Mouse (Mus musculus) CD4-positive, CD25-positive, alpha-beta regulatory T cell, adult 4 months (primary cell): ENCODE measurements around the gene Pdlim1. TPM values are rescaled to one million over a fixed set of nuclear protein-coding genes. Genes with fewer than 3 reads are reported as not detected.
"Not testable (repeated sequence)": the region's sequence is repeated elsewhere in the genome, so short reads cannot be mapped to it uniquely, and the experiment has no call there.

Experiments used
- ATAC-seq: one replicate; pipeline ENCODE4 v1.8.0; 2017
- polyA plus RNA-seq, 2 experiments: library from polyadenylated mRNA; unstranded; fragments of 100-300 nt; shearing (Covaris generic); gene quantifications; one replicate each; pipeline ENCODE4 v1.2.1; 2017

Gene Pdlim1
- polyA plus RNA-seq, 2 experiments from 2014 or later, result 133 to 159 TPM

GRCm38 (mm10) chr19:40240360-40240759 lies 31.3 kb downstream of the Pdlim1 start:
- no peak for ATAC-seq

GRCm38 (mm10) chr19:40238175-40238850 lies 33.3 kb downstream of the Pdlim1 start:
- no peak for ATAC-seq

GRCm38 (mm10) chr19:40232560-40232959 lies 39.1 kb downstream of the Pdlim1 start:
- ATAC-seq, result no peak

GRCm38 (mm10) chr19:40231825-40232541 lies 39.7 kb downstream of the Pdlim1 start:
- peak; percentile 49 for ATAC-seq

GRCm38 (mm10) chr19:40231074-40231738 lies 40.4 kb downstream of the Pdlim1 start:
- ATAC-seq, result no peak

- no peak for ATAC-seq
These were observed 45.0 kb downstream of the Pdlim1 start for GRCm38 (mm10) chr19:40226516-40227151.

- ATAC-seq, result no peak
These were observed 45.9 kb downstream of the Pdlim1 start for GRCm38 (mm10) chr19:40225761-40226110.

- peak; percentile 41 for ATAC-seq
These were observed 46.4 kb downstream of the Pdlim1 start for GRCm38 (mm10) chr19:40225102-40225760.

- not testable (repeated sequence) for ATAC-seq
These were observed 49.3 kb downstream of the Pdlim1 start for GRCm38 (mm10) chr19:40222307-40222706.

GRCm38 (mm10) chr19:40220878-40221277 lies 50.8 kb downstream of the Pdlim1 start:
- ATAC-seq, result no peak

- not testable (repeated sequence) for ATAC-seq
These were observed 68.7 kb downstream of the Pdlim1 start for GRCm38 (mm10) chr19:40202947-40203346.

GRCm38 (mm10) chr19:40190596-40190995 lies 81.0 kb downstream of the Pdlim1 start:
- no peak for ATAC-seq

GRCm38 (mm10) chr19:40187160-40187559 lies 84.5 kb downstream of the Pdlim1 start, which contains the start of gene Cyp2c70:
Gene Cyp2c70 (minus strand): TSS chr19:40187333.
- no peak for ATAC-seq

GRCm38 (mm10) chr19:40183600-40183999 lies 88.0 kb downstream of the Pdlim1 start:
- ATAC-seq, result no peak

- ATAC-seq, result no peak
These were observed 93.3 kb downstream of the Pdlim1 start for GRCm38 (mm10) chr19:40178311-40178710.

Other genes starting within 250 kb of the Pdlim1 start
- not detected for gene Cyp2c54, start 198.0 kb downstream of the Pdlim1 start, polyA plus RNA-seq
- gene Cyp2c50, start 182.2 kb downstream of the Pdlim1 start, polyA plus RNA-seq, result not detected
- gene Cyp2c70, start 84.5 kb downstream of the Pdlim1 start, polyA plus RNA-seq, result not detected
- gene Sorbs1, start 241.9 kb upstream of the Pdlim1 start, polyA plus RNA-seq, result 10 to 100 TPM; 19.0 to 28.5 TPM